Mouse (Mus musculus) kidney, postnatal 0 days (tissue): ENCODE measurements around the gene Olfm1. TPM values are rescaled to one million over a fixed set of nuclear protein-coding genes. Genes with fewer than 3 reads are reported as not detected.

ENCODE experiments used
- ATAC-seq: fragments of 200-750 bp; cut with Nextera tagmentation; replicated peaks from 2 replicates; pipeline ENCODE4 v1.8.0; 2017; ENCODE audit warnings: low read depth, moderate number of reproducible peaks, moderate TSS enrichment, moderate library complexity; ENCODE audit not compliant: low FRiP score
- DNase-seq: peaks from one replicate; pipeline ENCODE4 v3.0.0-alpha.2; 2016; ENCODE audit warnings: low spot score
- H3K27ac ChIP-seq: fragments of 300-500 bp; sonication (generic); 2 replicates; pipeline ENCODE4 v1.5.1; 2014; ENCODE audit warnings: mild to moderate bottlenecking
- H3K27me3 ChIP-seq: fragments of 300-500 bp; sonication (generic); 2 replicates; pipeline ENCODE4 v1.6.1; 2014; ENCODE audit warnings: low read length, mixed read lengths; ENCODE audit not compliant: insufficient read depth
- H3K36me3 ChIP-seq: fragments of 300-500 bp; sonication (generic); 2 replicates; pipeline ENCODE4 v1.6.1; 2014; ENCODE audit warnings: low read length, mixed read lengths; ENCODE audit not compliant: insufficient read depth
- H3K4me1 ChIP-seq: fragments of 300-500 bp; sonication (generic); replicated peaks from 2 replicates; pipeline ENCODE4 v1.6.1; 2014; ENCODE audit warnings: antibody characterized with exemption, low read length, mixed read lengths; ENCODE audit not compliant: insufficient read depth
- H3K4me2 ChIP-seq: fragments of 300-500 bp; sonication (generic); 2 replicates; pipeline ENCODE4 v1.6.1; 2014; ENCODE audit warnings: mild to moderate bottlenecking, low read length, moderate library complexity, mixed read lengths
- H3K4me3 ChIP-seq: fragments of 300-500 bp; sonication (generic); replicated peaks from 2 replicates; pipeline ENCODE4 v1.5.1; 2014; ENCODE audit warnings: low read depth, low read length
- H3K9ac ChIP-seq: fragments of 300-500 bp; sonication (generic); 2 replicates; pipeline ENCODE4 v1.6.1; 2014; ENCODE audit warnings: low read depth, low read length
- H3K9me3 ChIP-seq: fragments of 300-500 bp; sonication (generic); replicated peaks from 2 replicates; pipeline ENCODE4 v1.6.1; 2016; ENCODE audit warnings: low read length, inconsistent platforms, mixed read lengths
- CTCF ChIP-seq: IDR thresholded peaks from 2 replicates; pipeline ENCODE4 v1.5.1; 2016; ENCODE audit warnings: antibody characterized with exemption, low read depth, mild to moderate bottlenecking, moderate library complexity
- WGBS: fragments of 180-500 bp; shearing (Covaris S2); extraction: QIAGEN DNeasy Blood & Tissue Kit; methylation state at CpG from one replicate; pipeline ENCODE4 v1.1.7; 2014; 5-methylcytosine and 5-hydroxymethylcytosine counted together
- polyA plus RNA-seq: library from polyadenylated mRNA; unstranded; fragments of >200 nt; fragmentation: Nextera tagmentation; extraction: Ambion mirVana; gene quantifications from 2 replicates; pipeline ENCODE4 v1.2.1, GENCODE M21; 2015

Olfm1 gene
- polyA plus RNA-seq, 1 experiment from 2014 or later: 13.8 TPM

DNA sequence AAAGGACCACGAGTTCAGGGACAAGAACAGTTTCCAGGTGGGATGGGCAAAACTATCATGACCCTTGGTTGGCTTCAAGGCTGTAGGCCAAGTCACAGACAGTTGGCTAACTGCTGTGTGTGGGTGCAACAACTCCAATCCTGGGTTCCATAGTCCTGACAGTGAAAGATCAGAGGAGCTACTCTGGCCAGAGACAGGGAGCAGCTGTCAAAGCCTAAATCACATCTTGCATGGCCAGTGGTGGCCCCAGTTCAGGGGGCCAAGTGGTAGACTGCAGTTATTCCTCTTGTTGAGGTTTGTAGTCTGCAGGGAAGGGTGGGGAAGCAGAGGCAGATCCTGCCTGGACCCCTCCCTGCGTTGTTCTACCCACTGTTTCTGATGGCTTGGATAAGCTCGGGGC is 48.1 kb downstream of the Olfm1 start:
- 89% methylated on average over 3 of the region's 3 CpGs for WGBS

DNA sequence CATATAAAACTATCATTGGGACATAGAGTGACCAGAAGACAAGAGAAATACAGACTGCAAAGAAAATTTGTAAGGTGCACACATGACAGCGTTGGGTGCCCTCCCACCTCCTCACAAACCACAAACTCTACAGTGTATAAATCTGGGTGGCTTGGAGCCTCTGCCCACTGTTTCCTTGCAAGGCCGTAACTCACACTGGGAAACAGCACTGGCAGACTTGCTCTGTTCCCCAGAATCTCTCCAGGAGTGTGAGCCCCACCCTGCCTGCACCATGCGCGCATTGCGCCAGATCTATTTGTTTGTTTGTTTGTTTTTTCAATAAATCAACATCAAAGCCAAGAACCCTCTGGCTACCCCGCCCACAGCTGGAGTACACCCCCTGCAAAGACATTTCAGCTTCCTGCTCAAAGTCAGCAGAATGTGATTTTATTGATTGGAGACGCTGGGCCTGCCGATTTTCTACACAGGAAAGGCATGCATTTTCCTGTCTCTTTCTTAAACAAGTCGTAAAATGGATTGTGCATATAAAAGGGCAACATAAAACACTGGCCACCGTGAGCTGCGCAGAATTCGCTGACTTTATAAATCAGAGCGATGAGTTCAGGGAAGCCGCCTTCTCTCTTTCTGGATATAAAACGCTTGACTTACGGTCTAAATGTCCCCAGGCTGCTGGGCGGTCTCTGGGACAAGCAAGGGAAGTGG is 48.9 kb downstream of the Olfm1 start:
- H3K4me1 ChIP-seq: no peaks in the 10 kb centered on the region

More for the DNA sequence above, 48.1 kb downstream of the Olfm1 start:
- H3K4me3 ChIP-seq: no peak overlapping the region
- no peak overlapping the region for H3K9ac ChIP-seq
- no peak overlapping the region for H3K27ac ChIP-seq
- no peak overlapping the region for H3K4me2 ChIP-seq
- ATAC-seq (no peak), DNase-seq (no peak)
- no peak for TF ChIP-seq CTCF
- no peaks in the 10 kb centered on the region for H3K4me1 ChIP-seq
- no peaks in the 10 kb centered on the region for H3K27me3 ChIP-seq
- H3K36me3 ChIP-seq: no peaks in the 10 kb centered on the region
- H3K9me3 ChIP-seq: no peaks in the 10 kb centered on the region

GRCm38 (mm10) chr2:28242222-28242543 is 49.4 kb downstream of the Olfm1 start:
- 34% methylated on average over 5 of the region's 5 CpGs for WGBS
- DNase-seq: no peak
- no peak for TF ChIP-seq CTCF

More for the DNA sequence above, 48.9 kb downstream of the Olfm1 start:
- no peak for TF ChIP-seq CTCF
- Histone ChIP-seq H3K4me2 (0 out of 2 replicates have a peak overlapping the region, but pooled peaks have one; percentile 8), H3K27ac (no peak overlapping the region), H3K9ac (no peak overlapping the region), H3K36me3 (no peaks in the 10 kb centered on the region), H3K27me3 (no peaks in the 10 kb centered on the region), H3K9me3 (no peaks in the 10 kb centered on the region), H3K4me3 (no peak overlapping the region)
- DNase-seq (peak; percentile 72), ATAC-seq (0 out of 2 replicates have a peak, but pooled peaks have one; percentile 5)
- 25% methylated on average over 17 of the region's 17 CpGs for WGBS

GRCm38 (mm10) chr2:28244667-28245395 is 52.0 kb downstream of the Olfm1 start:
- DNase-seq (no peak), ATAC-seq (no peak)
- Histone ChIP-seq H3K36me3 (no peaks in the 10 kb centered on the region), H3K4me2 (no peak overlapping the region), H3K4me1 (no peaks in the 10 kb centered on the region), H3K27me3 (no peaks in the 10 kb centered on the region), H3K27ac (no peak overlapping the region), H3K9ac (no peak overlapping the region), H3K4me3 (no peak overlapping the region), H3K9me3 (no peaks in the 10 kb centered on the region)
- TF ChIP-seq CTCF: no peak
- WGBS: 64% methylated on average over 8 of the region's 8 CpGs

More at GRCm38 (mm10) chr2:28242222-28242543, 49.4 kb downstream of the Olfm1 start:
- Histone ChIP-seq H3K9ac (no peak overlapping the region), H3K36me3 (no peaks in the 10 kb centered on the region), H3K4me3 (no peak overlapping the region), H3K27ac (no peak overlapping the region), H3K4me2 (0 out of 2 replicates have a peak overlapping the region, but pooled peaks have one; percentile 8), H3K9me3 (no peaks in the 10 kb centered on the region), H3K27me3 (no peaks in the 10 kb centered on the region), H3K4me1 (no peaks in the 10 kb centered on the region)
- ATAC-seq: no peak

DNA sequence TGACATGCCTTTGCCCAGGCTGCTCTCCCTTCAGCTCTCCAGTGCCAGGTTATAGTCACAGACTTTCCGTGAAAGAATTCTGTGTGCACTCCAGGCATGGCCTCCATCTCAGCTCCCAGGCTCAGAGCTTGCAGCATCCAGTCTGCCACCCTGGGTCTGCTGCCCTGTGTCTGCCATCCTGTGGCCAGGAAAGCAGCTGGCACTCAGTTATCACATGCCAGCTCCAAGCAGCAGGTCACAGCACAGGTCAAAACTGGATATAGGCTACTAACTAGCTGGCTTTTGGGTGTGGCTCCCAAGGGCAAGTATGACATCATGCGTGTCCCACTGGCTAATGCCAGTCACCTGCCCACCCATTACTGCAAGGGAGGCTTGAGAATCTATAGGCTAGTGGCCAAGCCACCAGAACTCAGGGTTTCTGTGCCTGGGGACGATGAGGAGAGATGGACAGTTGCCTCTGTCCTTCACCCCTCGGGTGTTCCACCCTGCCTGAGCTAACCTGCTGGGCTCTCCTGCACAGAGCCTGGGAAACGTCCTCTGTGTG is 53.4 kb downstream of the Olfm1 start:
- ATAC-seq (no peak), DNase-seq (no peak)
- H3K27me3 ChIP-seq: no peaks in the 10 kb centered on the region
- H3K9me3 ChIP-seq: no peaks in the 10 kb centered on the region
- no peaks in the 10 kb centered on the region for H3K36me3 ChIP-seq
- no peak overlapping the region for H3K9ac ChIP-seq
- no peaks in the 10 kb centered on the region for H3K4me1 ChIP-seq
- no peak for TF ChIP-seq CTCF
- WGBS: 91% methylated on average over 5 of the region's 5 CpGs
- no peak overlapping the region for H3K4me3 ChIP-seq
- H3K4me2 ChIP-seq: no peak overlapping the region
- H3K27ac ChIP-seq: no peak overlapping the region

DNA sequence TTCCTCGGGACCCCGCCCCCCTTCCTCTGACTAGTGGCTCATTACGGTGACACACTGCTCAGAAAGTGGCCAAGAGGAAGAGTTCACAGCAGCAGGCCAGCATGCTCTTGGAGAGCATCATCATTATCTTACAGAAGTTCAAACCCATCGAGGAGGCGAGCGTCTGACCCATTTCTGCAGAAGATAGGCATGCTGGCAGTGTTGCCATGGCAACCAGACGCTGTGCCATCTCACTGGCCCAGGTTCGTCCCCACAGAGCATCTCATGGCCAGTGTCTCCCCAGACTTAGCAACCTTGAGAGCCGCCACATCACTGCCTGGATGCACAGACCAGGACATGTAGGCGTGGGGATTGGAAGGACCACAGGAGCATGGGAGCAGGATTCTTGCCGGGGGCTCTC is 54.3 kb downstream of the Olfm1 start:
- no peak overlapping the region for H3K4me3 ChIP-seq
- no peaks in the 10 kb centered on the region for H3K27me3 ChIP-seq
- no peak for ATAC-seq
- no peak overlapping the region for H3K9ac ChIP-seq
- DNase-seq: no peak
- 82% methylated on average over 11 of the region's 11 CpGs for WGBS
- no peak overlapping the region for H3K27ac ChIP-seq
- no peaks in the 10 kb centered on the region for H3K36me3 ChIP-seq
- no peaks in the 10 kb centered on the region for H3K9me3 ChIP-seq
- TF ChIP-seq CTCF: no peak
- H3K4me2 ChIP-seq: no peak overlapping the region
- H3K4me1 ChIP-seq: no peaks in the 10 kb centered on the region
